Mouse (Mus musculus) heart, embryonic 10.5 days (tissue): ENCODE results near the gene Adam12. TPM values are rescaled to one million over a fixed set of nuclear protein-coding genes. Genes with fewer than 3 reads are reported as not detected.

Source experiments
- DNase-seq: peaks from one replicate; pipeline ENCODE4 v3.0.0-alpha.2; 2017; ENCODE audit warnings: low spot score
- H3K27ac ChIP-seq: fragments of 300-500 bp; sonication (generic); 2 replicates; pipeline ENCODE4 v1.5.1; 2016; ENCODE audit warnings: mild to moderate bottlenecking
- H3K27me3 ChIP-seq: fragments of 300-500 bp; sonication (generic); 2 replicates; pipeline ENCODE4 v1.6.1; 2016; ENCODE audit warnings: mild to moderate bottlenecking; ENCODE audit not compliant: poor library complexity, insufficient read depth, severe bottlenecking
- H3K36me3 ChIP-seq: fragments of 300-500 bp; sonication (generic); 2 replicates; pipeline ENCODE4 v1.6.1; 2016; ENCODE audit warnings: mild to moderate bottlenecking, moderate library complexity
- H3K4me1 ChIP-seq: fragments of 300-500 bp; sonication (generic); 2 replicates; pipeline ENCODE4 v1.6.1; 2016; ENCODE audit warnings: mild to moderate bottlenecking
- H3K4me3 ChIP-seq: fragments of 300-500 bp; sonication (generic); 2 replicates; pipeline ENCODE4 v1.5.1; 2016; ENCODE audit warnings: mild to moderate bottlenecking, moderate library complexity
- H3K9me3 ChIP-seq: fragments of 300-500 bp; sonication (generic); 2 replicates; pipeline ENCODE4 v1.6.1; 2016; ENCODE audit warnings: mild to moderate bottlenecking, moderate library complexity
- WGBS: fragments of 180-500 bp; shearing (Covaris S2); methylation state at CpG from one replicate; pipeline ENCODE4 v1.1.7; 2016; 5-methylcytosine and 5-hydroxymethylcytosine counted together
- polyA plus RNA-seq: library from polyadenylated mRNA; unstranded; fragments of >200 nt; fragmentation: Nextera tagmentation; extraction: Ambion mirVana; gene quantifications from 2 replicates; pipeline ENCODE4 v1.2.1, GENCODE M21; 2016

The Adam12 gene
- polyA plus RNA-seq, result 4.3 and 9.6 TPM in 2 replicates

DNA sequence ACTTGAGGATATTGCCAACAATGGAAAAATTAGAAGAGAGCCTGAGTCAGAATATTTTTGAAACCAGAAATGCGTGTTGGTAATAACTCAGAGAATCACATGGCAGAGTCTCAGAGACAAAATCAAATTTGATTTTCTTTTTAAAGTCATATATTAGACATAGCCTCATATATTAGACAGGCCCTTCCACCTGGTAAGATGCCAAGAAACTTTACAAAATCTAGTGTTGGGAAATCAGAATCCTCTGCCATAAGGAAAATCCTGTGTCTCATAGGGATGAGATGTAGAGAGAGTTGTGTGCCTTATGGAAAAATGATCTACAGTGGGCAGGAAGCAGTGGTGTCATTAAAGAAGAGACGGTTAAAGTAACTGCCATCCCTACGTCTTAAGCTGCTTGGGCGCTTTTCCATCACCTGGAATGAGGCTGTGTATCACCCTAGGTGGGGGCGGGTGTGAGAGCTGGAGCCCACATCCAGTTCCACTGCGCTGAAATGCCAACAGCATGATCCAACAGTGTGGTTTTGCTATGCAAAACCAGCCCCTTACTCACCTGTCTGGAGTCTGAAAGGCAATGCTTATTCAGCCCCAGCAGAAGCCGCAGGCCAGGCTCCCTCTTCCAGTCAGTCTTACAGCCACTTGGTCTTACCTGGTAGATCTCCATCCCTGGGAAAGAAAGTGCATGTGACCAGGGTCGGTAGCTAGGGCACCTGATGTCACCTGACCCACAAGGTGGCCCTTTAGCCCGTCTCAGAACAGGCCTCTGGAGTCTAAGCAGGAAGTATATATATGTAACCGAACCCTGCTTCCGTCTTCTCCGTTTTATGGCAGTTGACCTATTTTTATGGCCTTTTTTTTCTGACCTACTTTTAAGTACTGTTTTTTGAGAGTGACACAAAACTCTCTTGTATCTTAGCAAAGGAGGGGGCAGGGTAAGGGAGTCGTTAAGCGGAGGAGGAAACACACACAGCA is at the start of gene Adam12:
Gene Adam12, minus strand, starts transcription at position 769 of the 969 bp plus-strand sequence.
- Histone ChIP-seq H3K27ac (no peak within 1 kb of the TSS), H3K4me1 (peaks cover 21% of the 10 kb centered on the region), H3K9me3 (no peaks in the 10 kb centered on the region), H3K27me3 (peaks cover 6% of the 10 kb centered on the region; the same call in 1 of the 2 replicates), H3K36me3 (no peaks in the 10 kb centered on the region), H3K4me3 (no peak within 1 kb of the TSS)
- DNase-seq, result peak; percentile 48
- WGBS, result 80% methylated on average over 14 of the region's 14 CpGs

GRCm38 (mm10) chr7:134272956-134273355 is 41.0 kb upstream of the Adam12 start:
- H3K9me3 ChIP-seq, result no peaks in the 10 kb centered on the region
- H3K4me1 ChIP-seq, result no peaks in the 10 kb centered on the region; the same call in 1 of the 2 replicates
- WGBS, result 78% methylated on average over 5 of the region's 5 CpGs
- H3K36me3 ChIP-seq, result no peaks in the 10 kb centered on the region
- H3K27ac ChIP-seq, result no peak overlapping the region
- no peak overlapping the region for H3K4me3 ChIP-seq
- no peak for DNase-seq
- H3K27me3 ChIP-seq, result no peaks in the 10 kb centered on the region

DNA sequence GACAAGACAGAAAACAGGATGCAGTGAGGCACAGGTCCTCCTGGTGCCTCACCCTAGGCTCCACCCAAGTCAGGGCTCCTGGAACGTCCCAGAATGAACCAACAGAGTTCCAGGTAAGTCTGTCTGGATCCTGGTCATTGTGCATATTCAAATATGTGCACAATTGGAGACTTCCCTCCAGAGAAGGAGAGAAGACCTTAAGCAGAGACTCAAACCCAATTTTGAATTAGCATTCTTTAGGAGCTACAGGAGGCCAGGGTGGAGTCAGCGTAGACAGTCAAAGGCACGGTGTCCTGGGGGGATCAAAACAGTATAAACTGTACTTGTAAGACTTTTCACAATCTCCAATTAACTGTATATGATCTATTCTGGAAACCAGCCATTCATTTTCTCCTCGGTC is 40.5 kb upstream of the Adam12 start:
- Histone ChIP-seq H3K4me3 (no peak overlapping the region), H3K4me1 (no peaks in the 10 kb centered on the region; the same call in 1 of the 2 replicates), H3K27ac (no peak overlapping the region), H3K9me3 (no peaks in the 10 kb centered on the region), H3K27me3 (no peaks in the 10 kb centered on the region), H3K36me3 (no peaks in the 10 kb centered on the region)
- WGBS, result 71% methylated on average over 4 of the region's 4 CpGs
- no peak for DNase-seq

- H3K27me3 ChIP-seq, result no peaks in the 10 kb centered on the region
- DNase-seq, result no peak
- H3K4me3 ChIP-seq, result no peak overlapping the region
- H3K36me3 ChIP-seq, result no peaks in the 10 kb centered on the region
- H3K4me1 ChIP-seq, result 0 out of 2 replicates have a peak, but pooled peaks cover 5% of the 10 kb centered on the region
- WGBS, result 80% methylated on average over 4 of the region's 4 CpGs
- no peaks in the 10 kb centered on the region for H3K9me3 ChIP-seq
- no peak overlapping the region for H3K27ac ChIP-seq
Measured at GRCm38 (mm10) chr7:134265783-134266182, 33.8 kb upstream of the Adam12 start.

DNA sequence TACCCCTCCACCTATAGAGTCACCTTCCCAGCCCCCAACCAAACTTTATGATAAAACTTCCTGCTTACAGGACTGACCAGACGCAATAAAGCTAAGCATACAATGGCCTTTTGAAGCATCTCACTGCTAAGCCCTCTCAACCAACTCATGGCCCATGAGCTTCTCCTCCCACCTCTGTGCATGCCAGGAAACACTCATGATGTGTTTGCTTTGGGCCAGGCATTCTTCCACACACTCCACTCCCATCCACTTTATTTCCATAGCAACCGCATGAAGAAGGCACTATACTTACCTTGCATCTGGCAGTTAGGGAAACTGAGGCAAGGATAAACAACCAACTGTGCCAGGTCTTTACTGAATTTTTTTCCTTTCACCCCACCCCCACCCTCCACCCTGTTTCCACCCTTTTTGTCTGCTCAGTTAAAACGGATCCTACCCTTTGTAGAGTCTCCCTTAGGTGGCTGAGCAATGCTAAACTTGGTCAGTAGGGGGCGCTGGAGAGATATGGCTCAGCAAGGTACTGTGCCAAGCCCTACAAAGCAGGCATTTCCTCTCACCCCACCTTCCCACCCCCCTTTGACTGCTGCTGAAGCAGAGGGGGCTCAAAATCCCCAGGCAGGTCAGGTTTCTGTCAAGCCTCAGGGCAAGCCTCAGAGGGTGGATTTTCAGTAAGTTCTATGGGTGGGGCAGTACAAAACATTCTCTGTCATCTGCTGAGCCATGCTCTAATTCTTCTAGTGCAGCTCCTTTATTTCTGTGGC is 31.4 kb upstream of the Adam12 start:
- WGBS, result 46% methylated on average over 4 of the region's 4 CpGs
- Histone ChIP-seq H3K4me3 (no peak overlapping the region), H3K36me3 (no peaks in the 10 kb centered on the region), H3K9me3 (no peaks in the 10 kb centered on the region), H3K4me1 (0 out of 2 replicates have a peak, but pooled peaks cover 5% of the 10 kb centered on the region), H3K27ac (no peak overlapping the region), H3K27me3 (no peaks in the 10 kb centered on the region)
- peak; percentile 78 for DNase-seq

DNA sequence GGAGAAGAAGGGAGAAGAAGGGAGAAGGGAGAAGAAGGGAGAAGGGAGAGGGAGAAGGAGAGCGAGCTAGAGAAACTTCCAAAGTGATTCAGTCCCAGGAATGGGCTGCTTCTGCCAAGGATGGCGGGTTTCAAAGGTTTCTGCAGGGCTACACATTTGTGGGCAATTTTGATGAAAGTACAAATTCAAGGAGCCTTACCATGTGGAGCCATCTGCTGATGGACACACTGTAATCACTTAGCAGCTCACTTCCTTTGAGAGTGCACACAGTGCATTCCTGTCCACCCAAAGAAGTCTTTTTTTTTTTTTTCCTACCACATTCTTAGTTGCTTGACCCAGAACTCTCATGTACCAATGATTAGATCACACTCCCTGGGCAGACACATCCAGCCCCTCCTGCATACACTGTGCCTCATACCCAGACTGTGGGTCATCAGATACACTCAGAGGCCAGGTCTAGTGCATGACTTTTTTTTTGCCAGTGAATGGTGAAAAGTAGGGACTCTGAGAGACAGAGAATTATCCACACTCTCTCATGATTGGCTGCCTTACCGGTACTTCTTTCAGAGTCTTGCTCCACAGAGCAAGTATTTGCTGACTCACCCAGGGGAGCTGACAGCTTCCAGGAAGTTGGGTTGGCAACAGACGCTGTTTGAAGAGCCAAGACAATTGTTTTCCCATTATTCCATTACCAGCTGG is 29.2 kb upstream of the Adam12 start:
- Histone ChIP-seq H3K4me1 (0 out of 2 replicates have a peak, but pooled peaks cover 5% of the 10 kb centered on the region), H3K9me3 (no peaks in the 10 kb centered on the region), H3K4me3 (no peak overlapping the region), H3K27me3 (no peaks in the 10 kb centered on the region), H3K27ac (no peak overlapping the region), H3K36me3 (no peaks in the 10 kb centered on the region)
- 39% methylated on average over 4 of the region's 4 CpGs for WGBS
- DNase-seq, result no peak

DNA sequence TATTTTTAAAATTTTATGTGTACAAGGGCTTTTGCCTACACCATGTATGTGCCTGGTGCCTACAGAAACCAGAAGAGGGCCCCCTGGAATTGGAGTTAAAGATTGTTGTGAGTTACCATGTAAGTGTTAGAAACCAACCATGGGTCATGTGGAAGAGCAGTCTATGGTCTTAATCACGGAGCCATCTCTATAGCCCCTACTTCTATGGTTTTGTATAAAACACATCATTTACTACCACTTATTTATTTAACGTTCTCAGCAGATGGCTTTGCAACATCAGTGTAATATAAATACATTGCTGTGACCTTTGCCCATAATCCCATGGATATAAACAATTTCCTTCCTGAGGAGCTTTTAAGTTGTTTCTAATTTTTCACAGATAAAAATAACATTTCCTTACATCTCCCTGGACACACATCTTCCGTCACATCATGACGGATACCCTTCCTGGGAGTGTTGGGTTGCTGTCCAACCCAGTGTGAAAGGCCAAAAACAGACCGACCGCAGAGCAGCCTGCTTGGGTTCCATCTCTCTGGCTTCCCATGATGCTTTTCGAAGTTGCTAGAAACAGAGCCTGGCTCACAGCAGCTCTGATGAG is 18.4 kb upstream of the Adam12 start:
- 78% methylated on average over 7 of the region's 7 CpGs for WGBS
- Histone ChIP-seq H3K36me3 (no peaks in the 10 kb centered on the region), H3K27me3 (no peaks in the 10 kb centered on the region), H3K27ac (no peak overlapping the region), H3K9me3 (no peaks in the 10 kb centered on the region), H3K4me3 (no peak overlapping the region), H3K4me1 (no peaks in the 10 kb centered on the region)
- peak; percentile 31 for DNase-seq

DNA sequence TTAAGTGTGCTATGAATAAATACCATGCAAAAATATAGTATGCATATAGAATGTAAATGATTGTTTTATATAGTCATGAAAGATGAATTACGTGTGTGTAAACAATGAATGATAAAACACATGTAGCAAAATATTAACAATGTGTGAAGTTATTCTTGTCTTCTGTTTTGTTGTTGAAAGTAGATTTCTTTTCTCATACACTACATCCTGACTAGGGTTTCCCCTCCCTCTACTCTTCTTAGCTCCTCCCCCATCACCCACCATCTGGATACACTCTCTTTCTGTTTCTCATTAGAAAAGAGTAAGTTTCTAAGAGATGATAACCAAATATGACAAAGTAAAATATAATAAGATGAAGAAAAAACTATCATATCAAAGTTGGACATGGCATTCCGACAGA is 16.1 kb upstream of the Adam12 start:
- H3K9me3 ChIP-seq, result no peaks in the 10 kb centered on the region
- DNase-seq, result no peak
- no peaks in the 10 kb centered on the region for H3K36me3 ChIP-seq
- no peaks in the 10 kb centered on the region for H3K4me1 ChIP-seq
- H3K27ac ChIP-seq, result no peak overlapping the region
- 89% methylated on average over 2 of the region's 2 CpGs for WGBS
- H3K4me3 ChIP-seq, result no peak overlapping the region
- no peaks in the 10 kb centered on the region for H3K27me3 ChIP-seq

- Histone ChIP-seq H3K9me3 (no peaks in the 10 kb centered on the region), H3K27me3 (no peaks in the 10 kb centered on the region), H3K4me1 (no peaks in the 10 kb centered on the region), H3K36me3 (no peaks in the 10 kb centered on the region), H3K4me3 (no peak overlapping the region), H3K27ac (no peak overlapping the region)
- 47% methylated on average over 5 of the region's 5 CpGs for WGBS
- DNase-seq, result no peak
Measured at GRCm38 (mm10) chr7:134246624-134247023, 14.7 kb upstream of the Adam12 start.

- 68% methylated on average over 1 of the region's 1 CpGs for WGBS
- Histone ChIP-seq H3K9me3 (no peaks in the 10 kb centered on the region), H3K4me1 (no peaks in the 10 kb centered on the region), H3K27me3 (no peaks in the 10 kb centered on the region), H3K36me3 (no peaks in the 10 kb centered on the region), H3K27ac (no peak overlapping the region), H3K4me3 (no peak overlapping the region)
- DNase-seq, result peak; percentile 47
Measured at GRCm38 (mm10) chr7:134242773-134243172, 10.8 kb upstream of the Adam12 start.

DNA sequence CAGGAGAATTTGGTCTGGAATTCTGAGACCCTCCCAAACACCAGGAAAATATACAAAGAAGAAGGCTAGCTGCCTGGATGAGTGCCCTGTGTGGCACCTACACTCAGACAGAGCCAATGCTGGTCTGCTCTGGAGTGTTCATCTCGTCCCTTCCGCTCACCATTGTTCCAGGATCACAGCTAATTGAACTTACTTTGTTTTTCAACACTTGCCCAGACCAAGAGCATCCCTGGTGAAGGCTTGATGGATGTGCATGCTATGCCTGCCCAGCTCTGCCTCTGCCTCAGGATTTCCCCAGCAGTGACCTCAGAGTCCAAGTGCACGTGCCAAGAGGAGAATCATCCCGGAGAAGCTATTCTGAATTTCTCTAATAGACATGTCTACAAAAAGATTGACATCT is 9.3 kb upstream of the Adam12 start:
- no peak for DNase-seq
- H3K4me1 ChIP-seq, result no peaks in the 10 kb centered on the region
- no peak overlapping the region for H3K4me3 ChIP-seq
- H3K27ac ChIP-seq, result no peak overlapping the region
- no peaks in the 10 kb centered on the region for H3K27me3 ChIP-seq
- no peaks in the 10 kb centered on the region for H3K9me3 ChIP-seq
- H3K36me3 ChIP-seq, result no peaks in the 10 kb centered on the region
- WGBS, result 75% methylated on average over 4 of the region's 4 CpGs

DNA sequence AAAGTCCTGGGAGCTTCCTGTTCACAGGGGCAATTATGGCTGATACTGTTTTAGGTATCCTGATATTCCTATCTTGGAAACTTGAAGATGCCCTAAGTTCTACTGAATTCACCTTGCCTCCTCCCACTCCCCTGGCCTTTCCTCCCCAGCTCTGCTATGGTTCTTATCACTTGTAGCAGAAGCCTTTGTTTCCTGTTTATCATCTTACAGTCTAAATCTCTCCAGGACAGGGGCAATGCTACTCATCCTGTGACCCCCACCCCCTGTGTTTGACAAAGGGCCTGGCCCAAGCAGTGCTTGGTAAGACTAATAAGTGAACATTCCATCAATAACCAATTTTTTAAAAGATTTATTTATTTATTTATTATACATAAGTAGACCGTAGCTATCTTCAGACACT is 8.6 kb upstream of the Adam12 start:
- Histone ChIP-seq H3K9me3 (no peaks in the 10 kb centered on the region), H3K4me3 (no peak overlapping the region), H3K4me1 (no peaks in the 10 kb centered on the region), H3K27ac (no peak overlapping the region), H3K27me3 (no peaks in the 10 kb centered on the region), H3K36me3 (no peaks in the 10 kb centered on the region)
- no peak for DNase-seq
- 88% methylated on average over 1 of the region's 1 CpGs for WGBS
